Mouse (Mus musculus) embryo, embryonic 11 days (tissue): ENCODE data around the gene Ppp1r7.
"Not testable (repeated sequence)": the region's sequence is repeated elsewhere in the genome, so short reads cannot be mapped to it uniquely, and the experiment has no call there.

ENCODE experiments used
- DNase-seq: peaks from one replicate; pipeline ENCODE4 v3.0.0-alpha.2; 2015

Ppp1r7 gene

DNA sequence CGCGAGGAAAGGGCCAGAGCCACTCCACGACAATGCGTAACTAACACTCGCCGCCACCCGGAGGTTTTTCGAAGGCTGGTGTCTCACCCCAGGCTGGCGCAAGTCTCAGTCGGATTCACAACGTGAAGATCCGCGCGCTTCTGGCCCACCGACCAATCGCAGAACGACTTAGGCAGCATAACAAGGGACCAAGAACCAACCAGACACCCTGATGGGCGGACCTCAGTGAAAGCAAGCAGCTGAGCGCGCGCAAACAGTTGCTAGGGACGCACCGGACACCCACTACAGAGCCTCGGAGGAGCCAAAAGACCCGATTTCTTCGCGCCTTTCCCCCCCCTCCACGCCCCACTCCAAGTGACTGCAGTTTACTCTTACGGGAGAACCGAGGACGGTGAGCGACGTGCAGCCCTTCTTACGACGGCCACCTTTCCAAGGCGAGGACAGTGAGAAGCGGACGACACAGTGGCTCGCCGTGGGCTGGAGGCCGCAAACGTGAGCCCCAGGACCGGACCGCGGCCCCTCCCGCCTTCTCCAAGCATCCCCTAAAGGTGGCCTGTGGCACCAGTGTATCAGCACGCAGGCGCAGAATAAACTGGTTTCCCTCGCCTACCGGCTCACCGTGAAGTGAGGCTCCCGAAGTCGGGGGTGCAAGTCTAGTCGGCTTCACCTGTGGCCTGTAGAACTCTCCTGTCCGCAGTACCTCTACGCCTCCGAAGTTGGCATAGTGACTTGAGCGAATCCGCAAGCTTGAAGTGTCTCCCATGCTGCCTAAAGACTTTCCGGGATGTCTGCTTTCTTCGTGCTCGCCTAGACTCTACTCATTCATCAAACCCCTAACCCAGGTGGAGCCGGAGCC is at the start of gene Ppp1r7, which contains the start of gene Pask:
Gene Ppp1r7 (plus strand): TSS at position 207 of the 856 bp plus-strand sequence.
Gene Pask (minus strand): TSS at position 835 of the 856 bp plus-strand sequence.
- DNase-seq: peak; percentile 97

DNA sequence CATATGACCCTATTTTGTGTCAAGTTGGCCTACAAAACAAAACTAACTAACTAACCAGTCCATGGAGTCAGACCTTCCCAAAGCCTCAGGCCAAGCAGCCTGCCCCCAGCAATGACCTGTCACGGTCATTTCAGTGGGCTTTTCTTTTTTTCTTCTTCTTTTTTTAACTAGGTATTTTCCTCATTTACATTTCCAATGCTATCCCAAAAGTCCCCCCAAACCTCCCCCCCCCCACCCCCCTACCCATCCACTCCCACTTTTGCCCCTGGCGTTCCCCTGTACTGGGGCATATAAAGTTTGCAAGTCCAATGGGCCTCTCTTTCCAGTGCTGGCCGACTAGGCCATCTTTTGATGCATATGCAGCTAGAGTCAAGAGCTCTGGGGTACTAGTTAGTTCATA is 48.2 kb upstream of the Ppp1r7 start:
- DNase-seq: not testable (repeated sequence)

DNA sequence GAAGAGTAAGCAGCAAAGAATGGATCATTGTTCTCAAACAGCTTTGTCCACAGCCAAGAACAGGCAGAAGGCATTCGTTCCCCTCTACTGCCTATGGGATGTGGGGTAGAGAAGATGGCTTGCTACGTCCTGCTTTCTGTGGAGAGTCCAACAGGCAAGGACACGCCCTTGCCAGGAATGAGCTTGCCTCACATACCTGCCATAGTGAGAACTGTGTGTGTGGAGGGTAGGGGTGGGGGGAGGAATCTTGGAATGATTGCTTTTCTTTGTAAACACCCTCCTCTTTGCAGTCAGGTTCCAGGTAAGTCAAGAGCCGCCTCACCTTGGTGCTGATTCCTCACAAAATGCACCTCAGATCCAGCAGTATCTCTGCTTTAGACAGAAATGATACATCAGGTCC is 42.9 kb upstream of the Ppp1r7 start:
- DNase-seq: no peak

DNA sequence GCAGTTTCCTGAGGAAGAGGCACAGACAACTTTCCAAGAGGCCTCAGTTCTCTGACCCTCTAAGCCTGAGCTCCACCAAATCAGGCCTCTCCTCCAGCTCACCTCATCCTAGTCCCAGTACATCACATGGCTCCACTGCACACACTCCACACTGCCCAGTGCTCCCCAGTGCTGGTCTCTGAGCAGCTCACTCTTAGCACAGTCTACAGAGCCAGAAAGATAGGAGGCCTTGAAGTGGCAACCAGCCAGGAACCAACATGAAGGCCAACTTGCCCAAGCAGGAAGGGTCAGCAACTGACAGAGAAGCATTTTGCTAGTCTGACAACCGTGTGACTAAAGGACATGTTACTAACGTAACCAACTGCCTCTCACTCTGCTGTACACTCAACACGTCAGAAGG is 42.1 kb upstream of the Ppp1r7 start:
- no peak for DNase-seq

DNA sequence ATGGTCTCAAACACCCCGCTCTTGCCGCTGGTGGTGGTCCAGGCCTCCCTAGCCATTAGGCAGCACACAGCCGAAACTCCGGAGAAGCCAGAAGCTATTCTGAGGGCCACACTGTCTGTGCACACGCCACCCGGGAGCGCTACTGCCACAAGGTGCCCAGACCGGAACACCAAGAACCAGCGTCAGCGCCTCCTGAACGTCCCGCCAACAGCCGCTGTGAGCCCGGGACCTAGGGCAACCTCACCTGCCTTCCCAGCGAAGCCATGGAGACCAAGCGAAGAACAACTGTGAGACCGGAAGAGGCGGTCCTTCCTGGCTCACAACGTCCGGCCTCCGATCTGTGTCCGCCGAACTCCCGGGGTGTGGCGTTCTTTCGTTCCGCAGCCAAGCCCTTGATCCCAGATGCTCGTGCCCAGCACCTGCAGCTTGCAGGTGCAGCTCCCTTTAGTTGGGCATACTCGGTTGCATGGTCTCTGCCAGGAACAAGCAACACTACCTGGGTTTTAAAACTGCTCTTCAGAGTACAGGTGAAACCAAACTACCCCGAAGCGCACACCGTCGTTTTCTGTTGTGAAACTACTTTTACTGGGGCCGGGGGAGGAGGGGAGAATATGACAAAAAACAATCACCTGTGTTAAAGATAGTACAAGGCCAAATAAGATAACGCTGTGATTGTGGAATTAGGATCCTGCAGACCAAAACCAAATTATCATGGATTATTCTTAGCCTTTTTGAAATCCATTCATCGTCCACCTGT is 36.9 kb upstream of the Ppp1r7 start, which contains the start of gene Mterf4:
Gene Mterf4 (minus strand): TSS at position 335 of the 757 bp plus-strand sequence.
- peak; percentile 91 for DNase-seq

DNA sequence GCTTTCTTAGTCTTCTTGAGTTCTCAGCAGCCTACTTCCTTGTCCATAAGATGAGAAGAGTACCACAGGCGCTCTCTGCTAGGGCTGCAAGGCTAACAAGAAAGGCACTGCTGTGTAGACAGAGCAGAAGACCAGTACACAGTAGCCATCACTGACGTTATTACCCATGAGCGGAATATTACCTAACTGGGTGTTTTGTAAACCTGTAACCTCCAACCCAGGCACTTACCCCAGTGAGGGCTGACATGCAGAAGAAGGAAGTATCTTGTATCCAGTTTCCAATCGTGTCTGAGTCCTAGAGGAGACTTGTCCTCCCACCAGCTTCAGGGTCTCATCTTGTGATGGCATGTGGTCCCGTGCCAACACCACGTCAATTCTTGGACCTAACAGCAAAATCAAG is 18.7 kb upstream of the Ppp1r7 start:
- DNase-seq: no peak

DNA sequence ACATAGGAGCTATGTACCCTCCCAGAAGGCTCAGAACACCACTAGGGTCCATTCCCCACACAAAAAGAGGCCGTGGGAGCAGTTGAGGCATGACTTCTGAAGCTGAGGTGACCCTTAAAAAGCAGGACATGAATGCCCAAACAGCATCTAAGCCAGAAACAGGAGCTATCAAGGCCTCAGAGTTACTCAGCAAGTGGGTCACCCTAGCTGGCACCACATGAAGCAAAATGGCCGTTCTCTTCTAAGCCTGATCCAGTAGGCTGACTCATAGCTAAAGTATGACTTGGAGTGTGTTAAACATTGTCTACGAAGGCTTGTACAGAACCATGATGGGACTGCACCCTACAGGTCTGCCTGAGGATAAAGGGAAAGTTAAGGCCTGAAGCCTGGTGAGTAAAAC is 16.2 kb upstream of the Ppp1r7 start:
- DNase-seq: no peak

DNA sequence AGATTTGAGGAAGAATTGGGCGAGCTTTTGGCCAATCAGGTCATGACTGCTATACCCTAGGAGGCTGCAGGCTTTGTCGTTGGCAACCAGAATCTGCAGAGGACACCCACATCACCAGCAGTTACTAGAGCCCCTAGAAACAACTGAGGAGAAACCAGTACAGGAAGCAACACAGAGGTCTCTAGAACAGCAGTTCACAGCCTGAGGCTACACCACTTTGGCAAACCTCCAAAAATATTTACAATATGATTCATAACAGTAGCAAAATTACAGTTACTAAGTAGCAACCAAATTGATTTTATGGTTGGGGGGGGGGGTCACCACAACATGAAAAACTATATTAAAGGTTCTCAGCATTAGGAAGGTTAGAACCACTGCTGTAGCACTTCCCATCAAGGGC is 8.0 kb upstream of the Ppp1r7 start:
- no peak for DNase-seq

DNA sequence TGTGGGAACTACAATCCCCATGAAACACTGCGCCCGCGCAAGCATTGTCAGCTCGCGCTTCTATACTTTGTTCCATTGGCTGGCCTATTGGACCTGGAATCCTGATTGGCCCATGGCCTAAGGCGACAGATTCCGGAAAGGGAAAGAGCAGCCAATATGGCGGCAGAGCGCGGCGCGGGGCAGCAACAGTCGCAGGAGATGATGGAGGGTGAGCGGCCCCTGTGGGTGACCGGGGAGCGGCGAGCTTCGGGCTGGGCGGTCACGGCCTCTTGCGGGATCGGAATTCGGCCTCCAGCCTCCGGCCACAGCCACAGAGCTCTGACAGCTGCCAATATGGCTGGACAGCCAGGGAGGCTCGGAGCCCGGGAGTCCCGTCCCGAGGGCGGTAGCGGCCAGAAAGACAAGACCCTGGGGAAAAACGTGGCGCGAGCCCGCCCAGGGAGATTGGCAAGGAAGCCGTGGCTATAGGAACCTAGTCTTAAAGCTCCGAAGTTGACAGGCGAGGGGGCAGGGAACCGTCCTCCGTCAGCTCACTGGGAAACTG is 922 bp downstream of the Ppp1r7 start:
- DNase-seq: peak; percentile 98

DNA sequence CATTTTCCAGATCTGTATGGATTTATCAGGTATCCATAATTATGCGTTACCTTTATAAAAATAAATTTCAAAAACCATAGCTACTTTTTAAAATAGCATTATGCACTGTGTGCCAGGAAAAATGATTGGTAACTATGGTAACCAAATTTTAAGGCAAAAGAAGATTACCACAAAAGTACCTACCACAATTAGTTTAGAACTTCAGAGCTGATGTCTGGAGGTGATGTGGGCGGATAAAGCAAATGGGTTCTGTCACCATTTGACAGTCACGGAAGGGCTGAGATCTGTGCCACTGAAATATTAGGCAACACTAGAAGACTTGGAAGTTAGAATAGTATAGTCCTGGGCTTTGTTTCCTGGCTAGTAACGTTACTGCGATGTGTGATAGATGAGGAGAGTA is 4.5 kb downstream of the Ppp1r7 start:
- no peak for DNase-seq

DNA sequence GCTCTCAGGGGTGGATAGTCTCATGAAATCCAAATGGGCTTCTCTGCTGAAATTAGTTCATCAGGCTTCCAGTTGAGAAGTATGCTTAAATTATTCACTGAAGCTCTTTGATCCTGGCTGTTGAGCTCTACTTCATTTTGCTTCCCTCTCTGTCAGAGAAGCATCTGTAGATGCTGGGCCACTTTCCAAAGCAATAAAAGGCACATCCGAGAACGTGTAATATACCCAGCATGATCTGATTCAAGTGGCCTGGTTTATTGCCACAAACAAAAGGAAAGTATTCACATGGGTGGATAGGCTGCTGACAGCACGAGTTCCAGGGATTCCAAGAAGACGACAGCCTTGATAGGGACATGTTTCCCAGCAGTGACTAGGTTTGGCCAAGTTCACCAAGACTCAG is 7.0 kb downstream of the Ppp1r7 start:
- no peak for DNase-seq

DNA sequence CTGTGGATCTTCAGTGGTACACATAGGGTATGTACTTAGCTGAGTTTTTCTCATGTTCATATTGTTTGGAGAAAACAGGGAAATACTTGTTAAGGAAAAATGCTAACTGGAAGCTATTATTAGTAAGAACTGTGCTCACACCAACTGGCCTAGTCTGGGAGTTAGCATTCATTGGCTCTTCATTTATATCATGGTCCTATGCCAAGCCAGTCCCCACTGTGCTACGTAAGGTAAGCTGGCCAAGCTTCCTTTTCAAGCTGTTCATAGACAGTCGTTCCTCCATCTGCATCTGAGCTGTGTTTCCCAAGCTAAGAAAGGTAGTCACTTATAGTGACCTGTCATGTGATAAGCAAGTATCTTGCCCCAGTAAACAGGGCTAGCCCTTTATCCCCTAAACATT is 10.1 kb downstream of the Ppp1r7 start:
- DNase-seq: no peak

DNA sequence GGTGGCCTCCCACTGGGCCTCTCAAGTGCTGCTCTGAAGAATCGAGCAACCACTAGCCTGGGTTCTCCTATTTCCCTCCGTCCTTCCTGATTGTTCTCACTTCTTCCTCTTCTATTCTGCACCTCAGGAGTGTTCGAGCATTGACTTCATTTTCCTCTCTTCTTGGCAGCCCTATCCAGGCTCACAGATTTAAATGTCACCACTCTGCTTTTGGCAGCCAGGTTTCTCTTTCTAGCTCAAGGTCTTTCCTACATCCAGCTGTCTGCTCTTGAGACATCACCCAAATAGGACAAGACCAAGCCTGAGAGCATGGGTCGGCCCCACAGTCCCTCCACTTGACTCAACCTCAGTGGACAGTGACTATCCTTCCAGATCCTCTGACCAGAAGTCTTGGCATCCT is 20.0 kb downstream of the Ppp1r7 start:
- DNase-seq: no peak

DNA sequence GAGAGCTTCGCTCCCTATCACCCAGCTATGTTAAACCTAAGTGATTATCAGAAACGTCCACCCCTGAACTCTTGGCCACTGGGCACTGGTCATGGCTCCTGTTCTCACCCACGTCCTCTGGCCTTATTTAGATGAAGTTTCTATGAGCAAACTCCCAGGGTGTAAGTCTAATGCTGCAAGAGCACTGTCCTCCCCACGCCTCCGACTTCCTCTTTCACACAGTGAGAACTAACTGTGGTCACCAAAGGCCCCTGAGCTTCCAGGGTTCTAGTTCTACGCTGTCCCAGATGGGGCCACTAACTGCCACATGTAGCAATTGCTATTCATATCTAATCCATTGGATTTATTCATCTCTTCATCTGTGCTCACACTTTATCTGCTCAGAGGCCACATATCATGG is 23.0 kb downstream of the Ppp1r7 start:
- no peak for DNase-seq

DNA sequence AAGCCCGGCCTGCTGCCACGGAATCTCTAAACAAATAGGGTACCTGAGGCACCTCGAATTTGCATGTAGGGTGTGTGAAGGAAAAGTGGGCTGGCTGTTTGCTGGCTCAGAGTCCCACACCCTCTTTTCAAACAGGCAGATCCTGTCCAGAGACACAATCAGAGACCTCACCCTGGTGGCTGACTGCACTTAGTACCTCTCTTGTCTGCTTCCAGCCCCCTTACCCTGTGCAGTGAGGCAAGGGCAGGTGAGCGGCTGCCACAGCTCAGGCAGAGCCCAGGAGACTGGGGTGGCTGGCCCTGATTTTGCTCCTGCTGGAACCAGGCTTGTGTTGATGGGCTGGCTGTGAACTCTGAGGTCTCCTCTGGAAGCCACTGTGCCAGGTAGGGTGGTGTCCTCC is 31.0 kb downstream of the Ppp1r7 start, which contains the start of gene Ano7:
Gene Ano7 (plus strand): TSS at position 266 of the 400 bp plus-strand sequence.
- no peak for DNase-seq

DNA sequence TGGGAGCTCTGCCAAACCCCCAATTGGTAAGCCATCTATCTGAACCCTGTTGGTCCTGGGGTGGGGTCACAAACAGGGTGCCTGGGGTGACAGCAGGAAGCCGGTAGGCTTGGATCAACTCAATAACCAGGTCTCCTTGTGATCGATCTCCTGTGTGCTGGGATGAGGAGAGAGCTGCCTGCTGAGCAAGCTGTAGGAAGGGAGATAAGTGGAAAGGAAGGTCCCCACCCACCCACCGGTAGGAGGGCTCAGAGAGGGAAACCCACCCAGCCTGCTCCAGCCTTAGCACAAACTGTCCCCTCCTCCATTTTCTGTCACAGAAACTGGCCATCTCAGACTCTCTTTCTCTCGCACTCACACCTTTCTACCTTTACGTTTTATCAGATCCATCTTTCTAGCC is 34.7 kb downstream of the Ppp1r7 start:
- DNase-seq: no peak

DNA sequence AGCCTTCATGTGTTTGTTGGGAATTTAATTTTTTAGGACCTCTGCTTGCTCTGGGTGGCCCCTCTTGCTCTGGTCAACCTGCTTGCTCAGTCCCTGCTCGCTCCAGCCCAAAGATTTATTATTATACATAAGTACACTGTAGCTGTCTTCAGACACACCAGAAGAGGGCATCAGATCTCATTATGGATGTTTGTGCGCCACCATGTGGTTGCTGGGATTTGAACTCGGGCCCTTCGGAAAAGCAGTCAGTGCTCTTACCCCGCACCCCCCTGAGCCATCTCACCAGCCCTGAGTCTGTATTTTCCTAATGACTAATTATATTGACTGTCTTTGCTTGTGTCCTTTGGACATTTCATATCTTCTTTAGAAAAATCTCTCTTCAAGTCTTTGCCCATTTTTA is 36.5 kb downstream of the Ppp1r7 start:
- DNase-seq: no peak

DNA sequence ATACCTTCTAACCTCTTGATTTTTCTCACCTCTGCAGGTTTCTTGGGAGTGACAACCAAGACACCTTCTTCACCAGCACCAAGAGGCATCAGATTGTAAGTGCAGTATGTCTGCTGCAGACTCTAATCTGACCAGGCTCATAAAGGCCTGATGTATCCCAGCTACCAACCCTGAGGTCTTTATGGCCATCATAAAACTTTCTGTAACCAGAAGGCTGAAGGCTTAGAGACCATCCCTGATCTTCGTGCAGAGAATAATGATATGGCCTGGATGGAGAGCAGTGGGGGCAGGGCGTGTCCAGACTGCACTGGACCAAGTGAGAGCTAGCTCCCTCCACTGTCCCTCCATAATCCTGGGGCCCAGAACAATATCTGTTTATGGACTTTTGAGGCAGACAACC is 44.5 kb downstream of the Ppp1r7 start:
- no peak for DNase-seq

DNA sequence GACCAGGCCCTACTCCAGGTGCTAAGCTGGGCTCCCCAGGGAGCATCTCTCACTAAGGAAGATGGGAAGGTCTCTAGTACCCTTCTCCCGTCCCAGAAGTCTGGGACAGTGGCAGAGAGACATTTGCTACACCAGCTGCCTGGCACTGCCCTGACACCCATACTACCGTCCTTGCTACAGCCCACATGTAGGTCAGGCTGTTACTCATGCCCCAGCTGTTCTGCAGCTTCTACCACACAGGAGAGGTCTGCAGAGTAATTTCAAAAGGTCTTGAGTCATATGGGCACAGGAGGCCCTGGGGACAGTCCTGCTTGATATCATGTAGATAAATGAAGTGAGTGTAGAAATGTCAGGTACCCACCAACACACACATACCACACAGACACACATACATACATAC is 46.3 kb downstream of the Ppp1r7 start:
- no peak for DNase-seq

DNA sequence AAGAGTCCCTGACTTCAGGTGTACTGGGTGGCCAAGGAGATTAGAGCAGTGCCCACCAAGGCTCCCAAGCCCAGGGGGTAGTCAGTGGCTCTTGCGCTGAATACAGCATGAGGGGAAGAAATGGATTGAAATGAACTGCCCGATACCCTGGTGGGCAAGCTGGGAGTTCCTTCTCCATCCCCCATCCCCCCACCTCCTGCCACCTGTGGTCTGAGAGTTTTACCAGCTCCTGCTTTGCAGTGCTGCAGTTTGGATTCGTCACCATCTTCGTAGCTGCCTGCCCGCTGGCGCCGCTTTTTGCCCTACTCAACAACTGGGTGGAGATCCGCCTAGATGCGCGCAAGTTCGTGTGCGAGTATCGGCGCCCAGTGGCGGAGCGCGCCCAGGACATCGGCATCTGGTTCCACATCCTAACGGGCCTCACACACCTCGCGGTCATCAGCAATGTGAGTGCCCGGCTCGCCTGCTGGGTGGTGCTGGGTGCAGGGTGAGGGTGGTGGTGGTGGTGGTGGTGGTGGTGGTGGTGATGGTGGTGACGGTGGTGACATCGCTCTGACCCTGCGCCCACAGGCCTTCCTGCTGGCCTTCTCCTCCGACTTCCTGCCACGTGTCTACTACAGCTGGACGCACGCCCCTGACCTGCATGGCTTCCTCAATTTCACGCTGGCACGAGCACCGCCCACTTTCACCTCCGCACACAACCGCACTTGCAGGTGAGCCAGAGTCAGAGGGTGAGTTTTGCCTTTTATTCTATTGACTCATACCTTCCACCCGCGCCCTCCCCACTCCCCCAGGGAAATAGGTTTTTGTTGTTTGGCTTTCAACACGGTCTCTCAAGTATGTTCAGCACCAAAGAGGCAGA is 58.8 kb downstream of the Ppp1r7 start:
- DNase-seq: peak; percentile 47

DNA sequence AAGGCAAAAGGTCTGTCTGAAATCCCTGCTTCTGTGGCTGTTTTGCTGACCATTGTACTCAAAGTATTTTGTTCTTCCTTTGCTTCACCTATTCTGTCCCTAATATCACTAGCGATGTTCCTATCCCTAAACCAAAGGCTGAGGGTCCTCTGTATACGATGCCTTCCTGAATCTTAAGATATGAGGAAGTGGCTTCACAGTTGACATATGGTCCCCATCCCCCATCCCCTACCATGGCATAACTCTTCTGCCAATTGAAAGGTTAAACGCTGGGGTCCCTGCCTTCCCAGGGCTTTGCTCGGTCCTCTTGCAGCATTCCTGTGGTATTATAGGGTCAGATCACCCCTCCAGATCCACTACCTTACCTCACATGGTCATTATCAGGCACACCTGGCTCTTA is 60.7 kb downstream of the Ppp1r7 start:
- DNase-seq: no peak
